Mouse (Mus musculus) kidney, postnatal 4 days (tissue): Measurements from ENCODE around the gene C6.
A peak's percentile ranks its signal among the peaks of the same experiment; 100 is the strongest.

Experiments
- DNase-seq, 2 experiments: peaks; one replicate each; pipeline ENCODE4 v3.0.0; 2021; ENCODE audit warnings: mixed read lengths in 2 of 2

The C6 gene

DNA sequence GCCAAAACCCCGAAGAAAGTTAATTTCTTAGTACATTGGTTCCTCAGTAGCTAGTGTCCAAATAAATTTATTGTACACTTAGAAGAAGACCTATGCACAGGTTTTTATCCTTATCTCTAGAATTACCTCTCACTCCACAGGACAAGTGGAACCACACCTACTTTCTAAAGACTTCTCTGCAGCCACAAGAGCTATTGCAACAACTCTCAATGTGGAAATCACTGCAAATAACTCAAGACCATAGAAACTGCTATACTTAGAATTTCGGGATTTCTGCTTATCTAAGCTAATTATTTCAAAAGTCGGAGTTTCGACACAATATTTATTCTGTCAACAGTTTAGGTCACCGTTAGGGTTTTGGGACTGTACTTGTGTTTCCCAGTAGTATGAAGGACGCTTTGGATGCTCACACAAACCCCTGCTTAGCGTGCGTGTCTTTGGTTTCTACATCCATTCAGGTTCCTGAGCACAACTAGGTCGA is at the start of gene C6:
C6 (plus strand) TSS at position 346 of the 481 bp plus-strand sequence.
- DNase-seq, result no peak

DNA sequence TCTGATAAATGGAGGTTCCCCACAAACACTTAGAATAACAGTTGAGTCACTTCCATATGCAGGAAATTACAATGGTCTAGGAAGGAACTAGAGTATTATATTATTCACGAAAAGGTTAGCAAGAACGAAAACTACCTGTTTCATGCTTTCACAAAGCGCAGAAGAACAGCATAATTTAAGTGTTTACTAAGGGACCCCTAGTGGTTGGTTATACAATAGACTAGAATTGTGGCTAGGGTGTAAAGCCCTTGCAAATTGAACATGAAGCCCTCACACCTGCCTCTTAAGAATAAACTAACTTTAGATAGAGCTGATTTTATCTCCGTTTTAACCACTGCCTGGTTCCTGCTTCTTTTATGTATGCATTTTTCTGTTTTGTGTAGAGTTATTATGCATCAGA is 29.4 kb upstream of the C6 start:
- no peak for DNase-seq

DNA sequence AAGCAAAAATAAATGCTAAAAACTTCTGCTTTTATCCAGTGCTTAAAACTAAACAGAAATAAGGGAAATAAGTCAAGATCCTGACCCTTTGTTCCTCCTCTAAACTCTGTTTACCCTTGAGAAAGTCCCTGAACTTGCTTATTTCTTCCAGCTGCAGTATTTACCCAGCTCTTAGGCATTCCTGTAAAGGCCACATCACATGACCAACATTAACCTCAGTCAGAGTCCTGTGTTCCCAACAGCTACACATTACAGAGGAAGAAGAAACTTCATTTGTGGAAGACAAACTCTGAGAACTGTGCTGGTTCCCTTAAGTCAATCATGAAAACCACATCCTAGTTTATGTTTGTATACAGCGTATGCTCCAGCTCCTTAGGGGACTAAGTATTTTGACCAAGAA is 7.2 kb downstream of the C6 start:
- DNase-seq, result no peak

DNA sequence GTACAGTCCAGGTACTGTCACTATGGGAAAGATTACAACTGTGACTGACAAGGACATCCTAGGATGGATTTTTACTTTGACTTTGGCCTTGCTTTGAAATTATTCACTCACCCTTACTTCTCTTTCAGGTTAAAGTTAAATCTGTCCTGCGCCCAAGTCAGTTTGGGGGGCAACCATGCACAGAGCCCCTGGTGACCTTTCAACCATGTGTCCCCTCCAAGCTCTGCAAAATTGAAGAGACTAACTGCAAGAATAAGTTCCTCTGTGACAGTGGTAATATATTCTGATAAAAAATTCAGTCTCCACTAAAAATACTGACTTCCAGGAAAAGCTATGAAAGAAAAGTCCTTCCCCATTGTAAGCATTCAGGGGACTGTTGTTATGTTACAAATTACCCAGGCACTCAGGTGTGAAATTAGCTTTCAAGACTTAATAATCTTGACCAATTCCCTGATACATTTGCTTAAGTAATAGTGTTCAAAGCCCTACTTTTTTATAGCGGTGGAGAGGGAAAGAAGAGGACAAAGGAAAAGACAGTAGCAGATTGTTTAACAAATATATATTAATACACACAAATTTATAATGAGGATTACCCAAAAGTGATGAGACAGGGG is 8.1 kb downstream of the C6 start:
- DNase-seq, result peak; percentile 28 to 38

DNA sequence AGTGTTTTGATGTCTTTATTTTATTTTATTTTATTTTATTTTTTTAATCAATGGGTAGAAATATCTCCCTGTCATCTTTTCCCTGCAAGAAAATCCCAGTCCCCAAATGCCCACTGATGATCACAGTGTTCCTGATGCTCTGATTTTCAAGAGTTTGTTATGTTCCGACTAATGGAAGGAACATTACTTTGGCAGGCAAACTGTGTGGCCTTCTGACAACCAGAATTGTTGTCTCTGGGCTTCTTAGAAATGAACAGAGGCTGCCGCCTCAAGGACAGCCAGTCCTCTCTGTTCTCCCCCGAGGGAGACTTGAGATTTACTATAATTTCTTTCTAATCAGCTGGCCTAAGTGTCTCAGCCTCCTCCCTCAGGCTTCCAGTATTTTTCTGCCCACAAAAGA is 20.7 kb downstream of the C6 start:
- no peak for DNase-seq

DNA sequence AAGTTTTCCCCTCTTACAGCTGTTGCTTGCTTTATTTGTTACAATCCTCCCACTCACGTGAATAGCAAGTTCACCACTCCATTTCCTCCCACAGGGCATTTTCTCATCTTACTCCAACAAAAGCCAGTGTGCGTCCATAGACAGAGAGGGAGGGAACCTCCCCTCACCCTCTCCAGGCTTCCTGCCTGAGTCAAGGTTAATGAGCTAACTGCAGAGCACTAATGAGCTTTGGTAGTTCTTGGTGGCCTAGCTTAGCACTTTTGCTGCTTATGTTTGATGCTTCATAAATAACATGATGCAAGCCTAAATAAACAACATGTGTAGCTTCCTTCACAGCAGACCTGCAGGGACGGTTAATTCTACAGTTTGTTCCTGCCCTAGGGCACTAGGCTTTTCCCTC is 63.4 kb downstream of the C6 start:
- DNase-seq, result peak in 1 of 2 experiments; percentile 36

DNA sequence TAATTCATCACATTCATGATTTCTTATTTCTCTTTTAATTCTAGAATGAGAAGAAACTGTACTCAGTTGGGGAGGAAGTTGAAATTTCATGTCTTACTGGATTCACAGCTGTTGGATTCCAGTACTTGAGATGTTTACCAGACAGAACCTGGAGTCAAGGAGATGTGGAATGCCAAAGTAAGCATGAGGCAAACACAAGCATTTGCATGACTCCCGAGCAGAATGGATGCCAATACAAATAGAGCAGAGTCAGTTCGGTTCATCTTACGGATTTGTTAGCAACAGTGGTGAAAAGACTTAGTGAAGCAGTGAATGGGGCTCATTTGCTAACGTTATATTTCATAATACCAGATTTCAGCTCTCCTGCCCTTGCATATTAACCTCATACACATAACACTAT is 69.9 kb downstream of the C6 start:
- DNase-seq, result no peak

DNA sequence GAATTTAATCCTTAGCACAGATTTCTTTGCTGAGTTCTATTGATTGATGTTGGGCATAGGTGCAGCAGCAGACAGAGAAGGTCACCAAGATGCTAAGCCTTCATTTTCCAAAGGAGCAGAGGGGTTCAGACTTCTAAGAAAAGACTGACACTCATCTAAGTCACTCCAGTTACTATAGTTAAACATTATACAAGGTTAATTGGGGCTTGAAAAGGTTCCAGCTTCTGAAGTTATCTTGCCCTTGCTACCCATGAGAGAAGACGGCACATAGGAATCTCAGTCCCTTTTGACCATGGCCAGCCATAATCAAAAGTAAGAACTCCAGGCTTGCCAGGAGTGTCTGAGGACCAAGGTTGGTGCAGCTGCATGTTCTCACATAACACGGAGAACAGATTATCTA is 77.3 kb downstream of the C6 start:
- DNase-seq, result no peak

DNA sequence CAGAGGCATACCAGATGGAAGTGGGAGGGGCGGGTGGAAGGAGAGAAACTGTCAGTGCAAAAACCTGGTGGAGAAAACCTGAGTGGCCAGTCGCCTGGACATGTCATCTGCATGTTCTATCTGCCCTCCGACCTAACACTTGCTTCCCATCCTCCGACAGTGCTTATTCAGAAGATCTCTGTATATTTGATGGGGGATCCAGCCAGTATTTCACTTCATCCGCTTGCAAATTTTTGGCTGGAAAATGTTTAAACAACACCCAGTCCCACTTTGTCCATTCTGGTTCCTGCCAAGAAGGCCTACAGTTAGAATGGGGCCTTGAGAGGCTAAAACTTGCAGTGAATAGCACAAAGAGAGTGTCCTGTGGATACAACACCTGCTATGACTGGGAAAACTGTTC is 81.2 kb downstream of the C6 start:
- DNase-seq, result no peak

DNA sequence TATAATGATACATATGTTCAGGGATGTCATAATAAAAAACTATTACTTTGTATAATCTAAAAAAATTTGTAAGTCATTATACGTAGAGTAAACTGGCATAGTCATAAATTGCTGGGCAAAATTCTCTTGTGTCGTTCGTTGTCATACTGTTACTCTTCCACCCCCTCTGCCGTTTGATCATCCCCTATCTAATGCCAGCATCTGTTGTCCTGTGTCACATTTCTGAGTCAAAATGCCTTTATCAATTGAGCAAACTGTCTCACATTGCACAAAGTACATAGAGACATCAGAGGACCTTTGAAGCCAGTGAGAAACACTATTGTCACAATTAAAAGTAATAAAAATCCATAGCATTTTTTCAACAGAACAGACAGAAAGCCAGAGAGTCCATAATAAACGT is 88.0 kb downstream of the C6 start:
- DNase-seq, result no peak

DNA sequence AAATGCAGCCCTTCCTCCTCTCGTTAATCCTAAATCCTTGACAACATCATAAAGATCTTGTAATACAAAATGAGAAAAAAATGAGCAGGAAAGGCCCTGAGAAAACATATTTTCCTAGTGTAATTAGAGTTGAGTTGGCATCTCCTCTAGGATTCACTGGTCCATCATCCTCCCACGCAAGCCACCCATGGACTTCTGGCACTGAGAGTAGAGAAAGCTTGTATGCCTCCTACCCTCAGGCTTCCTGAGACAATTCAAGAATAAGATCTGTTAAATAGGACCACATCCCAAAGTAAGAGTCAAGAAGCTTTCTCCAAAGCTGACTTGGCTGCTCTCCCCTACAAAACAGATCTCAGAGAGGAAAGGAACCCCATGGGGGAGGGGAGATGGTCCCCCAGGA is 88.7 kb downstream of the C6 start:
- DNase-seq, result no peak

DNA sequence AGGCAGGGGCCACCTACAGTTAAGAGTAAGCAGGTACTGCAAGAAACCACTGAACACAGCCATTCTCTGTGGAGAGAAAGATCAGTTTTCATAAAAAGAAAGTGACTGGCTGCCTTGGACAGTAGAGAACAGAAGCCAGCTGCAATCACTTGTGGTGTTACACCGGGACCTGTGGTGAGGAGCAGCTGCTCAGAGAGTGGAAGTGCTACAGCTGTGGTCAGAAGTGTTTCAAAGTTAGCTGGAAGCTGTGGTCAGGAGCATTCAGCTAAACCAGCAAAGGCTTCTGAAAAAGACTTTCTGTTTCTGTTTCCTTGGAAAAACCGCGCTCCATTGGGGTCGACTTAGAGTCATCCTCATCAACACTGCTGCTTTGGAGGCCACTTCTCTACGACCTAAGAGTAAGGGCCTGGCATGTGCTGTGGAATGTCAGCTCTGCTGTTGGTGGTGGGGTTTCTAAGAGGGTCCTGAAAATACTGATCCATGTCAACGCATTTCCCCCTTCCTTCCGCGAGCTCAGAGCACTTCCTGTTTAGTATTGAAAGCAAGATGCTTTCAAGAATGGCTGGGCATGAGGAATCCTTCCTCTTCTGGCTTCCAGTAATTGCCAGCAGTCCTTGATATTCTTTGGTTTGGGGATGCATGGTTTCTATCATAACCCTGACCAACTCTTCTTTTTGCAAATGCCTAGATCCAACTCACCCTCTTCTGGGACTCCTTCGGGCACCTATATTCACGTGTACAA is 89.9 kb downstream of the C6 start:
- DNase-seq, result peak; percentile 31 to 57

DNA sequence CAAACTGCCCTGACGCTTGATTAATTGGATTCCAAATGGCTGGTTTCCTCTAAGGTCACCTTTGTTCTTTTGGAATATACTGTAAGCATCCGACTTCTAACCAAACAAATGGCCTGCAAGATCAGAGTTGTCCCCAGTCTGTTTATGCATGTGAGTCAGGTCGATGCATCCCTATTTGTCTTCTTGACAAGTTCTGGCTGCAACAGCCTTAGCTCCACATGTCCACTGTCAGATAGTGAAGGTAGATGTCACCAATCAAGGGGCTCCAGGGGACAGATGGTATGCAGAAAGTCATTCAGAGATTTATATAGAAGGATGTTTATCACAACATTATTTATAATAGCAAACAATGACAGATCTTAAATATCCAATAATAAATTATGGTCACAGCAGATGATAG is 91.5 kb downstream of the C6 start:
- DNase-seq, result no peak

DNA sequence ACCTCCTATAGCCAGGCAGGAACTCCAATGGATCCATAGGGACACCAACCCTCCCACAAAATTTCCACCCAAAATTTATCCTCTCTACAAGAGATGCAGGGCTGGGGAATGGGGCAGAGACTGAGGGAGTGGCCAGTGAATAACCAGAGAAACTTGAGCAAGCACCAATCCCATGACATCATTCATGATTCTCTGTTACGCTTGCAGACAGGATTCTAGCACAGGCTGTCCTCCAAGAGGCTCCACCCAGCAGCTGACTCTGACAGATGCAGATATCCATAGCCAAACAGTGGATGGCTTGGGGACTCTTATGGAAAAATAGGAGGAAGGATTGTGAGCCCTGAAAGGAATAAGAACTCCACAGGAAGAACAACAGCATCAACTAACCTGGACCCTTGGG is 94.2 kb downstream of the C6 start:
- no peak for DNase-seq

DNA sequence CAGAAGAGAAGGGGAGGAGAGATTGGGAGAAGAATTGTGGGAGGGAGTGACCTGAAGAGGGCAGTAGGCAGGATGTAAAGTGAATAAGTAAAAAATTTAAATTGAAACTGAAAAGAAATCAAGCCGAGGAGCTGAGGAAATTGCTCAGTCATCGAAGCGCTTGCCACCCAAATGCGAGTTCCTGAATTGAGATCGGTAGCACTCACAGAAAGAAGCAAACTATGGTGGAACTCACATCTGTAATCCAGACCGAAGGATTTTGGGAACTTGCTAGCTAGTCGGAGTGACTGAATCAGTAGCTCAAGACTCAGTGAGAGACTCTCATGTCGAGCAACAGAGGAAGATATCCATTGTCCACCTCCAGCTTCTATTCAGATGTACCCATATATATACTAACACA is 94.8 kb downstream of the C6 start:
- no peak for DNase-seq

DNA sequence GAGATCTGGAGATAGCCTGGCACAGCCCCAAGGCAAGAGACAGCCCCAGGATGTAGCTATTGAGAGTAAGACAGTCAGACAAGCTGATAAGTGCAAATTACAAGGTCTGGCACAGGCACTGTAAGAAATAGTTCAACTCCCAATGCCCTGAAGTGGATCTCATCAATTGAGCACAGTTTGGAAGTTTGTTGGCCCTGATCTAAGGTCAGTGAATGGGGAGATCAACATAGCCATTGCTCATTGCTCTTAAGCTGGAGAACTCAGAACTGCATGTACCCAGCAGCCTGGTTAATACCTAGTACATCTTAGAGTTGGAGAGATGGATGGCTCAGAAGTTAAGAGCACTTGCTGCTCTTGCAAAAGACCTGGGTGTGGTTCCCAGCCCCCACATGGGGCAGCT is 100.8 kb downstream of the C6 start:
- DNase-seq, result no peak

DNA sequence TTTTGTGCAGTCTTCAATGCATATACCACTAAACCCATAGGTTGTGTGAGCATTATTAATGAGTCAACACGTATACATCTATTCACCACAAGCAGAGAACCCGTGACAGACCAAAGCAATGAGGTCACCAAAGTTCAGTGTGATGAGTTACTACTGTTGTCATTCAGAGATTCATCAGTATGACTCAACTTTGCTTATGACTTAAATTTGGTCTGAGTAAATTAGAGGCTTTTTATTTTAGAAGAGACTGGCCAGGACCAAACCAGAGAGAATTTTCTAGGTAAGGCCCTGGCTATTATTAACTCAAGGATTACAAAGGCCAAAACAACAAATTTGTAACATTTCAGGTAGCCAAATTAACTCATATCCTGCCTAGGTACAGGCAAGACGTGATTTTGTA is 109.4 kb downstream of the C6 start:
- DNase-seq, result no peak

DNA sequence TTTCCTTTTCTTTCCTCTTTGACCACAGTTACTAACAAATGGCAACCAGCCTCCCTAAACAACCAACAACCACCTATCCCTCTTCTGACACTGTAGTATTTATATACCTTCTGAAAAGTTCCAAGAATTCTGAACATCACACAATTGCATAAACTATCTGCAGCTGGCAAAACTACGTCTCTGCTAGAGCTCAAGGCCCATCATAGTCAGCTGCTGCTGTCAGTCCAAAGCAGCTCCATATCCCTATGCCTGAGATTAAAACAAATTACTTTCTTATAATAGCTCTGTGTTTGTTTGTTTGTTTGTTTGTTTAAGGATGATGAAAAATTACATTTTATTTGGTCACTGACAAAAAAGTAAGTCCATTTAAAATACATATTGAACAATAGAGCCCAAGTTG is 123.0 kb downstream of the C6 start:
- DNase-seq, result no peak
